Mouse (Mus musculus) liver, postnatal 0 days (tissue): ENCODE measurements around the gene Gtf2h1.

Source experiments
- CTCF ChIP-seq: sonication (generic); IDR thresholded peaks from 2 replicates; pipeline ENCODE4 v1.5.1; 2016; ENCODE audit warnings: antibody characterized with exemption, low read depth
- EP300 ChIP-seq: IDR thresholded peaks from 2 replicates; pipeline ENCODE4 v1.6.1; 2016; ENCODE audit warnings: antibody characterized with exemption, low read depth, mild to moderate bottlenecking

DNA sequence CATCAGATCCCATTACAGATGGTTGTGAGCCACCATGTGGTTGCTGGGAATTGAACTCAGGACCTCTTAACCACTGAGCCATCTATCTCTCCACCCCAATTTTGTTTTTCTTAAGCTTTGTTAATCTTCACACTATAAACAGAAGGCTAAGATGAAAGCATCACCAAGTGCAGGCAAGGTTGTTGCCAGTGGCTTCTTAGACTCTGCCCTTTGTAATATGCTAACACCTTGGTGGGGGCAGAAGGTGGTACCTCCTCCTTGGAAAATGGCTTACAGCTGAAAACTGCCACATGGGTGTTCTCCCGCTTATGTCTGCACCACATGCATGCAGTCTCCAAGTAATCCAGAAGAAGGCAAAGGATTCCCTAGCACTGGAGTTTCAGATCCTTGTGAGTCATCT lies 56.8 kb downstream of the Gtf2h1 start:
- TF ChIP-seq CTCF (no peak), EP300 (no peak)
